Mouse (Mus musculus) embryonic facial prominence, embryonic 11.5 days (tissue): ENCODE data around the gene Lars2. TPM values are rescaled to one million over a fixed set of nuclear protein-coding genes. Genes with fewer than 3 reads are reported as not detected.
"Not testable (repeated sequence)": the region's sequence is repeated elsewhere in the genome, so short reads cannot be mapped to it uniquely, and the experiment has no call there.

Source experiments
- ATAC-seq: fragments of 200-750 bp; cut with Nextera tagmentation; replicated peaks from 2 replicates; pipeline ENCODE4 v1.8.0; 2017; ENCODE audit warnings: low read depth; ENCODE audit not compliant: insufficient number of reproducible peaks, low FRiP score, low TSS enrichment
- DNase-seq: peaks from one replicate; pipeline ENCODE4 v3.0.0-alpha.2; 2015; ENCODE audit warnings: low spot score
- H3K27ac ChIP-seq: fragments of 300-500 bp; sonication (generic); replicated peaks from 2 replicates; pipeline ENCODE4 v1.5.1; 2014; ENCODE audit warnings: mild to moderate bottlenecking, low read depth, low read length, control low read depth
- H3K27me3 ChIP-seq: fragments of 300-500 bp; sonication (generic); 2 replicates; pipeline ENCODE4 v1.6.1; 2014; ENCODE audit warnings: mild to moderate bottlenecking, low read length, moderate library complexity, mixed read lengths; ENCODE audit not compliant: control insufficient read depth, insufficient read depth
- H3K36me3 ChIP-seq: fragments of 300-500 bp; sonication (generic); replicated peaks from 2 replicates; pipeline ENCODE4 v1.6.1; 2014; ENCODE audit warnings: low read depth, mild to moderate bottlenecking, low read length, moderate library complexity, mixed read lengths; ENCODE audit not compliant: control insufficient read depth, insufficient read depth
- H3K4me1 ChIP-seq: fragments of 300-500 bp; sonication (generic); 2 replicates; pipeline ENCODE4 v1.6.1; 2014; ENCODE audit warnings: low read length, mixed read lengths; ENCODE audit not compliant: control insufficient read depth, insufficient read depth
- H3K4me2 ChIP-seq: fragments of 300-500 bp; sonication (generic); 2 replicates; pipeline ENCODE4 v1.6.1; 2014; ENCODE audit warnings: low read depth, mild to moderate bottlenecking, control low read depth, low read length, moderate library complexity
- H3K4me3 ChIP-seq: fragments of 300-500 bp; sonication (generic); 2 replicates; pipeline ENCODE4 v1.5.1; 2014; ENCODE audit warnings: low read depth, low read length, control low read depth
- H3K9ac ChIP-seq: fragments of 300-500 bp; sonication (generic); replicated peaks from 2 replicates; pipeline ENCODE4 v1.6.1; 2014; ENCODE audit warnings: mild to moderate bottlenecking, control low read depth, low read length
- H3K9me3 ChIP-seq: fragments of 300-500 bp; sonication (generic); replicated peaks from 2 replicates; pipeline ENCODE4 v1.6.1; 2016; ENCODE audit warnings: mild to moderate bottlenecking, low read length, inconsistent platforms, mixed read lengths; ENCODE audit not compliant: control insufficient read depth
- whole genome bisulfite sequencing: fragments of 180-500 bp; shearing (Covaris S2); extraction: QIAGEN DNeasy Blood & Tissue Kit; methylation state at CpG from one replicate; pipeline ENCODE4 v1.1.7; 2014; 5-methylcytosine and 5-hydroxymethylcytosine counted together
- polyA plus RNA-seq: library from polyadenylated mRNA; unstranded; fragments of >200 nt; fragmentation: Nextera tagmentation; extraction: Ambion mirVana; gene quantifications from 2 replicates; pipeline ENCODE4 v1.2.1, GENCODE M21; 2014

Lars2 gene
- polyA plus RNA-seq, 1 experiment from 2014 or later, result 1,123 TPM

DNA sequence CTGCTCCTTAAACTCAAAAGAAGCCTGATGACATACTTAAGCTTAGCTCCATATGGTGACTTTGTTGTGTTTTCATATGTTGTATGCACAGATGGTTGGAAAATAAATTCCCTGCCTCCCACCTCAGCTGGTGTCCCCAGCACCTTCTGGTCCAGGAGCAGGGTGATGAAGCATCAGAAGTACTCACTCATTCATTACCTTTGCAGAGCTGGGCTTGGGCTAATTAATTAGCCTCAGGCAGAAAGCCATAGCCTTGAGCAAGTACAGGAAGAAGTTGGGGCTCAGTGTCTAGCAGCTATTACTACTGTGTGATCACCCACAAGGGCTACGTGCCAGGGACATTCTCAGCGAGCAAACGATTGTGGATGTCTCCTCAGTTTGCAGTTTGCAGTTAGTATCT is 18.0 kb downstream of the Lars2 start:
- no peak for DNase-seq
- WGBS, result 91% methylated on average over 3 of the region's 3 CpGs
- ATAC-seq, result no peak
- Histone ChIP-seq H3K4me1 (no peaks in the 10 kb centered on the region), H3K27me3 (no peaks in the 10 kb centered on the region), H3K9me3 (no peaks in the 10 kb centered on the region), H3K9ac (no peak overlapping the region), H3K36me3 (no peaks in the 10 kb centered on the region), H3K4me2 (no peak overlapping the region), H3K27ac (no peak overlapping the region), H3K4me3 (no peak overlapping the region)

GRCm38 (mm10) chr9:123385352-123386198 is 18.8 kb downstream of the Lars2 start:
- H3K36me3 ChIP-seq, result no peaks in the 10 kb centered on the region
- no peak overlapping the region for H3K27ac ChIP-seq
- H3K27me3 ChIP-seq, result no peaks in the 10 kb centered on the region
- no peaks in the 10 kb centered on the region for H3K4me1 ChIP-seq
- H3K4me3 ChIP-seq, result no peak overlapping the region
- H3K9me3 ChIP-seq, result no peaks in the 10 kb centered on the region
- ATAC-seq (no peak), DNase-seq (no peak)
- 85% methylated on average over 5 of the region's 5 CpGs for WGBS
- H3K9ac ChIP-seq, result no peak overlapping the region
- no peak overlapping the region for H3K4me2 ChIP-seq

DNA sequence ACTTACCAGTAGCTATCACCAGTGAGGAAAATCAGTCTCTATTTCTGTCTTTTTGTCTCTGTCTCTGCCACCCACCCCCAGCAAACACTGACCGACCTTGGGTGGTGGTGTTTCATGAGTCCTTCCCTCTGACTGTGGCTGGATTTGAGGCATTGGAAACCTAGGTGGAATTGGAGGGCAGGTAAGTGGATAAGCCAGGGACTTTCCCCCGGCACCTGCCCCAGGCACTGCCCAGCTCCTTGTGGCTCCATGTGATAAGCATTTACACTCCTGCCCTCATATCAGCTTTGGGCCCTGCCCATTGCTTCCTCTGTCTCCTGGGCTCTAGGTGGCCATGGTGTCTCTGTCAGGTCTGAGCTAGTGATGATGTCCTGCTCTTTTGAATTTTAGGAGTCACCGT is 19.6 kb downstream of the Lars2 start:
- Histone ChIP-seq H3K36me3 (no peaks in the 10 kb centered on the region), H3K4me1 (no peaks in the 10 kb centered on the region), H3K4me3 (no peak overlapping the region), H3K4me2 (no peak overlapping the region), H3K9ac (no peak overlapping the region), H3K27ac (no peak overlapping the region), H3K27me3 (no peaks in the 10 kb centered on the region), H3K9me3 (no peaks in the 10 kb centered on the region)
- DNase-seq (no peak), ATAC-seq (no peak)
- 84% methylated on average over 3 of the region's 3 CpGs for WGBS

- H3K9me3 ChIP-seq, H3K4me3 ChIP-seq, H3K36me3 ChIP-seq, H3K27ac ChIP-seq, H3K9ac ChIP-seq, ATAC-seq, DNase-seq, H3K4me1 ChIP-seq, H3K4me2 ChIP-seq, H3K27me3 ChIP-seq: not testable (repeated sequence)
- 97% methylated on average over 10 of the region's 21 CpGs for WGBS
These were observed 21.6 kb downstream of the Lars2 start for GRCm38 (mm10) chr9:123388087-123389007.

DNA sequence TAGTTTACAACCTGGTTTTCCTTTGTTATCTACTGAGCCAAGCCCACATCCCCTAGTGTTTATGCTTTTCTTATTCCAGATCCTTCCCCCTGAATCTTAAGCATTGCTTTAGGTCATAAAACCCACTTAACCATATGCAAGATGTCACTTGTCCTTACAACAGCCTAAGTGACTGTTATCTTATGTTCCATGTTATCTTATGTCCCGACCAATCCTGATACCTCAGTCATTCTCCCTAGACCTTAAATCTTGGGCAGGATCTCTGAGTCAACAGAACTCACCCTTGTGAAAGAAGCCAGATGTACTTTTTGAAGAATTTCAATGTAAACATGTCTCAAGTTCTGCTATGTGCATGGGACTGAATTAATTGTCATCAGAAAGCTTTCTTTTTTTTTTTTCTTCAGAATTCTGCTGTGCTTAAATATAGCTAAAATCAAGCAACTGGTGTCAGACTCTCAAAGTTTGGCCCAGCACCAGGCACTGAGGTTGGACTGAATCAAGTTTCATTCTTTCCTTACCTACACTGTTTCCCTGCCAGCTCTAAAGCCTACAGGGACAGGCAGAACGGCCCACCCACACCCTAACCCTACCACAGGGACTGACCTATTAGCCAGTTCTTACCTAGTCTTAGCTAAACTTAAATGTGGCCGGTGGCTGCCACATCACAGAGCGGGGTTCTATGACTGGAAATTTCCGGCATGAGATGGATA is 24.6 kb downstream of the Lars2 start:
- no peak overlapping the region for H3K4me2 ChIP-seq
- no peak overlapping the region for H3K27ac ChIP-seq
- H3K36me3 ChIP-seq, result no peaks in the 10 kb centered on the region
- ATAC-seq (no peak), DNase-seq (no peak)
- no peak overlapping the region for H3K9ac ChIP-seq
- no peaks in the 10 kb centered on the region for H3K4me1 ChIP-seq
- H3K9me3 ChIP-seq, result no peaks in the 10 kb centered on the region
- 83% methylated on average over 5 of the region's 5 CpGs for WGBS
- no peaks in the 10 kb centered on the region for H3K27me3 ChIP-seq
- no peak overlapping the region for H3K4me3 ChIP-seq

GRCm38 (mm10) chr9:123394856-123395255 is 28.1 kb downstream of the Lars2 start:
- Histone ChIP-seq H3K27ac (no peak overlapping the region), H3K4me2 (no peak overlapping the region), H3K9ac (no peak overlapping the region), H3K27me3 (no peaks in the 10 kb centered on the region), H3K36me3 (no peaks in the 10 kb centered on the region), H3K4me1 (no peaks in the 10 kb centered on the region), H3K9me3 (no peaks in the 10 kb centered on the region), H3K4me3 (no peak overlapping the region)
- ATAC-seq, result no peak
- WGBS, result 78% methylated on average over 6 of the region's 6 CpGs
- DNase-seq, result no peak

GRCm38 (mm10) chr9:123397701-123398100 is 31.0 kb downstream of the Lars2 start:
- DNase-seq (no peak), ATAC-seq (no peak)
- WGBS, result 56% methylated on average over 6 of the region's 6 CpGs

More at GRCm38 (mm10) chr9:123397701-123398100, 31.0 kb downstream of the Lars2 start:
- no peaks in the 10 kb centered on the region for H3K27me3 ChIP-seq
- no peak overlapping the region for H3K9ac ChIP-seq
- H3K36me3 ChIP-seq, result no peaks in the 10 kb centered on the region
- no peak overlapping the region for H3K4me2 ChIP-seq
- no peak overlapping the region for H3K27ac ChIP-seq
- no peaks in the 10 kb centered on the region for H3K4me1 ChIP-seq
- H3K9me3 ChIP-seq, result no peaks in the 10 kb centered on the region
- H3K4me3 ChIP-seq, result no peak overlapping the region
